Mouse (Mus musculus) heart, adult 8-10 months (tissue): ENCODE measurements around the gene Nt5c3b. TPM values are rescaled to one million over a fixed set of nuclear protein-coding genes. Genes with fewer than 3 reads are reported as not detected.

Source experiments
- DNase-seq: peaks from one replicate; pipeline ENCODE4 v3.0.0; 2022; ENCODE audit warnings: low spot score
- total RNA-seq, 4 experiments: library from RNA; stranded (reverse); gene quantifications; 2 replicates each; pipeline ENCODE4 v1.2.4; 2022

The Nt5c3b gene
- total RNA-seq, 4 experiments from 2014 or later: 18.8 to 28.0 (median 25.2) TPM

GRCm38 (mm10) chr11:100399727-100400538 lies 41.7 kb downstream of the Nt5c3b start:
- DNase-seq: no peak

- DNase-seq: no peak
Measured at GRCm38 (mm10) chr11:100399320-100399719, 42.3 kb downstream of the Nt5c3b start.

DNA sequence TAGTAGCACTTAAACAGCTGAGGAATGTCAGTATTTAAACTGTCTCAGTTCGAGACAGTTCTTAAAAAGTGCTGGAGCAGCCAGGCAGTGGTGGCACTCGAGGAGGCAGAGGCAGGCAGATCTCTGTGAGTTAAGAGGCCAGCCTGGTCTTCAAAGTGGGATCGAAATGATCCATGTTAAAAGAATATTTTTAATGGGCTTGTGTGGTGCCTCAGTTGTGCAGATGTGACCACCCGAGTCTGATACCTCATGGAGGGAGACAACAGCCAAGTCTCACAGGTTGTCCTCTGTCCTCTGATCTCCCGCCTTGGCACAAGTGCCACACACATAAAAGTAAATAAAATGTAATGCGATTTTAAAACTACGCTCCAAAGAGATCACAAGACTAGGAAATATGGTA lies 43.1 kb downstream of the Nt5c3b start:
- no peak for DNase-seq

GRCm38 (mm10) chr11:100397600-100398389 lies 43.8 kb downstream of the Nt5c3b start, which contains the start of gene Jup:
TSS of gene Jup (minus strand) at chr11:100397763.
- DNase-seq: peak; percentile 99

- no peak for DNase-seq
Measured at GRCm38 (mm10) chr11:100396886-100397599, 44.6 kb downstream of the Nt5c3b start.

DNA sequence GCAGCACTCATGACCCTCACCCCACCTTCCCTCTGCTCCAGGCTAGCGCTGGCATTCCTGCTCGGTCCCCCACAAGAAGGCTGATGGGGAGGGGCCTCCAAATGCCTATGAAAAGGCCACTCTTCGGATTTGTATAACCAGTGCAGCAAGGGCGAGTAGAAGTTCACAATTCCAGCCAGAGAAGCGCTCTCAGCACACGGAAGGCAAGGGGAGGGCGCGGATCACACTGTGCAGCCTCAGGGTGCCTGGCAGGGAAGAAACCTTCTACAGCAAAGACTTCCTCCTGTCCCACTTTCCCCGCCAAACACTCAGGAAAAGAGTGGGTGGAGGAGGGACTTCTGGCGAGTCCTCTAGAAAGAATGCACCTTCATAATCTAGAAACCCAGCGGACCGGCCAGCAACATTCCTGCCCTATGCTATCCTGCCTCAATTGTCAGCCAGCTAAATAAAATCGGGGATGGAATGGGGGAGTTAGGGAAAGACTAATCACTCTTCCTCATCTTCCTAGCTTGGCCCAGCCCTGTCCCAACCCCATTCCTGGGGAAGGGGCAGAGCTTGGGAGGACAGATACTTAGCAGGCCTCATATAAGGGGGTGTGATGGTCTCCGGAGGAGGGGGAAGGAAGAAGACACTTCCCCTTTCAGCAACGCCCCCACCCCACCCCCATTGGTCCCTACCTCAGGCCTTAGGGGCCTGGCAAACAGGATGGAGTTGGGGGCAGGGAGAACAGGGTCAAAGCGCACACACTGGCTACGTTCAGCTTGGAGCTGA lies 45.6 kb downstream of the Nt5c3b start:
- peak; percentile 65 for DNase-seq

GRCm38 (mm10) chr11:100395200-100395599 lies 46.4 kb downstream of the Nt5c3b start:
- DNase-seq: peak; percentile 90

DNA sequence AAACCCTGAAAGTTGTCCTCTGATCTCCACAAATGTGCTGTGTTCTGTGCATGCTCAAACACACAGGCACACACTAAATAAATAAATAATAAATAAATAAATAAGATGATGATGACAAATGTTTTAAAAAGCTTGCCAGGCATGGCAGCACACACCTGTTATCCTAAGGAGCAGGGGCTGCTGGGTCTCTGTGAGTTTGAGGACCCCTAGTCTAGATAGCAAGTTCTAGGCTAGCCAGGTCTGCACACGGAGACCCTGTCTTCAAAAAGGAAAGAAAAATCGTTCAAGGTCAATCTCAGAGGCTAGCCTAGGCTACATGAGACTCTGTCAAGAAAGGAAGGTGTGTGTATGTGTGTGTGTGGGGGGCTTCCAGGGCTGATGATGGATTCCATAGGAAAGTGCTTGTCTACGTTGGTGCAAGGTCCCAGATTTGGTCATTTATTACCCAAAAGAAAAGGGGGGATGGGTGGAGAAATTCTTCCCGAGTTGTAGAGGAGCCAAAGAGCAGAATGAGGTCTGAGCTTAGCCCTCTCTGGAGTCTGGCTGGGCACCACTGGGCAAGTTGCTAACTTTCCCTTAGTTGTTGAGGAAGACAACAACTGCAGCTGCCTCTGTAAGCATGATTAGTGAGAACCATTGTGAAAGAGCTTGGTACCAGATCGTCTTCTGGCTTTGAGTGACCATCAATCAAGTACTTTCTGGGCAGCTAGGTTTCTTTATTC lies 47.1 kb downstream of the Nt5c3b start:
- no peak for DNase-seq

- no peak for DNase-seq
Measured at GRCm38 (mm10) chr11:100393733-100394132, 47.9 kb downstream of the Nt5c3b start.

DNA sequence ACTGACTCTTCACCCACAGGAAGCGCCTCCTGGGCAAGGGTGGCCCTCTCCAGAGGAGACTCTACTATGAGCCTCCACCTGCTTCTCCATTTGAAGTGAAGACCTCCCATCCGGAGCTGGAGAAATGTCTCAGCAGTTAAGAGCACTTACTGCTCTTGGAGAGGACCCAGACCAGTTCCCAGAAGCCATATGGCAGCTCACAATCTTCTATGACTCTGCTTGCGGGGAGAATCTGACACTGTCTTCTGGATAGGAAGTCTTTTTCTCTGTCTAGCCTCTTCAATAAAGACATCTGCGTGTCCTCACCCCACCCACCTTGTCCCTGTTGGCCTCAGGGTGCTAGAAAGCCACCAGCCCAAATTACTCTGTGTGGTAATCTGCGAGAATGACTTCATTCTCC lies 48.6 kb downstream of the Nt5c3b start:
- DNase-seq: no peak

GRCm38 (mm10) chr11:100391884-100392345 lies 49.7 kb downstream of the Nt5c3b start:
- no peak for DNase-seq

DNA sequence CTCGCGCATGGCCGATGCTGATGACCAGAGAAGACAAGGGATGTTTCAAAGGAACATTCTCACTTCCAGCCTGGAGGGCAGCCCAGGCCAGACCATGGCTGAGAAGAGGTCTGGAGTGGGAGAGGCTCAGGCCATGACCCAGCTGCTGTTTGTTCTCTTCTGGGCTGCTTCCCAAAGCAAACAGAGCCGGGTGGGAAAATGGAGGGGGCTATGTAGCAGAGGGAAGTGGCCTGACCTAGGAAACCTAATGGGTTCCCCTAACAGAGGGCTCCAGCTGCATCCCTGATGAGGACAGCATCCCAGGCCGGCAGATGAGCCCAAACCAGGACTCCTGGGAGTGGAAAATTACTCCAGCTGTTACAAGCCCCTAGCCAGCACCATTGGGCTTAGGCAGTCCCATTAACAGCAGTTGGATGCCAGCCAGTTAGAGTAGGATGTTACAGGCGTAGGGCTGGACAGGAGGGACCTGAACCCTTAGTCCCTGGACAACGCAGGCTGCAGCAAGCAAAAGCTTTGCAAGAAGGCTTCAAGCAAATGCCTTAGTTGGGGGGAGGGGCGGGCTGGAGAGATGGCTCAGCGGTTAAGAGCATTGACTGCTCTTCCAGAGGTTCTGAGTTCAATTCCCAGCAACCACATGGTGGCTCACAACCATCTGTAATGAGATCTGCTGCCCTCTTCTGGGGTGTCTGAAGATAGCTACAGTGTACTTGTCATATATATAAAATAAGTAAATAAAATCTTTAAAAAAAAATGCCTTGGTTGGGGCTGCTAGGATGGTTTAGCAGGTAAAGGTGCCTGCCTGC lies 50.3 kb downstream of the Nt5c3b start:
- peak; percentile 96 for DNase-seq

DNA sequence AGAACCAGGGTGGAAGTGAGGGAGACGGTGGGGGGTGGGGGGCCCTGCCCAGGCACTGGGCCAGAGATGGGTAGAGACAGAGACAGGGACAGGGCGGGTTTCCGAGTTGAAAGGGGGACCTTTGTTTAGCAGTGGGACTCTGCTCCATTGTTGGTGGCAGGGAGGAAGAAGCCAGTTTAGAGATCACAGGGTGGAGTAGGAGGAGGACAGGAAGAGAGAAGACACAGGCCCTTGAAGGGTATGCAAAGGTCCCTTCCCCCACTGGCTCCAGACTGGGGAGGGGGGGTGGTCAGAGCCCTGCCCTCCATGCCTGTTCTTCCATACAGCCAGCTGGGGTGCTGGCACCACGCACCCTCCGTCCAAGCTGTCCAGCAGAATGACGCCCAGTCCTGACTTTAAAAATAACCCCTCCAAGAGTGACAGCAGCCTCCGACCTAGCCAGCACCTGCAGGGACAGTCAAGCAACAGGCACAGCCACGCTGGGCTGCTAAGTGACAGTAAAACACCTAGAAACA lies 51.6 kb downstream of the Nt5c3b start:
- peak; percentile 74 for DNase-seq

DNA sequence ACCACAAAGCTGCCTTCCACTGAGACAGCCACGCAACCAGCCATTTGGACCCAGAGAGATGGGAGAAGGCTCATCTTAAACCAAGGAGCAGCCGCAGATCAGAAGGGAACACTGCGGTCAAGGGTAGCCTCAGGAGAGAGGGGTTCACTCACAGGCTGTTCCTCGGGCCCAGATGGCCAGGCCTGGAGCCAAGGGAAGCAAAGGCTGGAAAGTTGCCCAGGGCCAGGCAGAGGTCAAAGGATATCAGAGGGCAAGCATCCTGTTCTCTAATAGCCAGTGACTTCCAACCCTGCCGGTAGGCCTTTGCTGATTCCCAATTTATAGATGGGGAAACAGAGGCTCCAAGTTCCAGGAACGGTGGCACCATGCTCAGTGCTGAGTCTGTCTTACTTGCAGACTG lies 53.0 kb downstream of the Nt5c3b start:
- peak; percentile 90 for DNase-seq

- peak; percentile 86 for DNase-seq
Measured at GRCm38 (mm10) chr11:100387589-100388375, 53.8 kb downstream of the Nt5c3b start.

GRCm38 (mm10) chr11:100387111-100387510 lies 54.5 kb downstream of the Nt5c3b start:
- DNase-seq: no peak

DNA sequence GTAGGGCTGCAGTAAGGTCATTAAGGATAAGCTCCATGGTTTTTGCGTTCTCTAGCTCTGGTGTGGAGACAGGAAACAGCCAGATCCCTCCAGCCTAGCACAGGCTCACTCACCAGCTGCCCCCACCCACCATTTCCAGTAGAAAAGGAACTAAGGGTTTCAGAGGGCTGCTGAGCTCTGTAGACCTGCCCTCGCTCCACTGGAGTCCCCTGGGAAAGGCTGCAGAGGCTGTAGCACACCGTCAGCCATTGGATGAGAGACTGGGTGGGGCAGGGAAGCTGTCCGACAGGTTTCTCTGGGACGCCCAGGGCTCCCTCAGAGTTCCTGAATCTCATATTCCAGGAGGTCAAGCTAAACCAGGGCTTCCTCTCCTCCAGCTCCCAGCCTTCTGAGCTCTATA lies 55.0 kb downstream of the Nt5c3b start:
- no peak for DNase-seq

- DNase-seq: no peak
Measured at GRCm38 (mm10) chr11:100385016-100385415, 56.6 kb downstream of the Nt5c3b start.

- no peak for DNase-seq
Measured at GRCm38 (mm10) chr11:100382682-100383081, 58.9 kb downstream of the Nt5c3b start.
